Mouse (Mus musculus) adrenal gland, postnatal 36 days (tissue): ENCODE measurements at regions not wholly inside any gene's neighbourhood (a gene's known extent, or its start where the extent isn't known, plus 50 kb on each side); places are given as distances from the start of the nearest gene placed in this dataset.
"Not testable (repeated sequence)": the region's sequence is repeated elsewhere in the genome, so short reads cannot be mapped to it uniquely, and the experiment has no call there.

Experiments
- DNase-seq, 2 experiments: peaks; one replicate each; pipeline ENCODE4 v3.0.0; 2021; ENCODE audit warnings: mixed read lengths in 1 of 2

DNA sequence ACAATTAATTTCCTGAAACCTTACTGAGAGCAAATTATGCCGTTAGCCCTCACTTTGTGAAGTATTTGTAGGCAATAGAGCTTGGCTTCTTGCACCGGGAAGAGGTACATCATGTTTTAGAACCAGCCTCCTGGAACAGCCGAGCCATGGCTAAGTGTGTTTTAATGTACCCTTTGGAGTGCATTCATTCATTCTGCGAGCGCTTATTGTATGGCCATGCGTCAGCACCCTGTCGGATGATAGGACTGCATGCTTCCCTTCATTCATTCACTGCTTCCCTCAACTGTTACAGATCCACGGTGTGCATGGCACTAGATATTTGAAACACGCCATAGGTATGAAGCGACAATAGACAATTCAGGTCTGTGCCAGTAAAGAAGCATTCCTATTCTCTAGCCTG, 409.4 kb upstream of the Ercc4 start:
- no peak for DNase-seq

DNA sequence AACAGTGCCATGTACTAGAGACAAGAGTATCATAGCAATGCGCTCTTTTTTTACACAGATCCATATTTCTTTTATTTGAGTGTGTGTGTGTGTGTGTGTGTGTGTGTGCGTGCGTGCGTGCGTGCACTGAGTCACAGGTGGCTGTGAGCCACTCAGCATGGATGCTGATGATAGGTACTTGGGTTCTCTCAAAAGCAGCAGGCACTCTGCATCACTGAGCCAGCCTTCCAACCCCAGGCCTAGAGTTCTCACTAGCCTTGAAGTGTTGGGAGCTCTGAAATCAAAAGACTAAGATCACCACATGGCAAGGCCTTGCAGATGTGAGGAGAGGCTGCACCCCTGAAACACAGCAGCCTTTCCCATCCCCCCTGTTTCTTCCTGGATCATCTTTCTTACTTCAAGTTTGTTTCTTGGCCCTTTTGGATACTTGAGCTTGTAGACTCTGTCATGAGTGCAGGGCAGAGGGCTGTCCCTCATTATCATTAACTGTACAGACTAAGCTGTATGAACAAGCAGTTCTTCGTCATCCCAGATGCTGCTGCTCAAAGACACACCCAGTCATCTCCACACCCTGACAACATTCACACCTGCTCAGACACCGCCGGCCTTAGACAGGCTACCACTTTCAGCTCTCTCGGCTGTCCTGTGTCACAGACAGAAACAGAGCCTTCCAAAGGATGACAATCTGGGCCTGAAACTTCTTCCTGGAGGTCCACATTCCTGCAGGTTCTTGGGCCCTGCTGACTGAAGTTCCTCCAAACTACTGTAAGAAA, 405.5 kb upstream of the Ercc4 start:
- DNase-seq: no peak

DNA sequence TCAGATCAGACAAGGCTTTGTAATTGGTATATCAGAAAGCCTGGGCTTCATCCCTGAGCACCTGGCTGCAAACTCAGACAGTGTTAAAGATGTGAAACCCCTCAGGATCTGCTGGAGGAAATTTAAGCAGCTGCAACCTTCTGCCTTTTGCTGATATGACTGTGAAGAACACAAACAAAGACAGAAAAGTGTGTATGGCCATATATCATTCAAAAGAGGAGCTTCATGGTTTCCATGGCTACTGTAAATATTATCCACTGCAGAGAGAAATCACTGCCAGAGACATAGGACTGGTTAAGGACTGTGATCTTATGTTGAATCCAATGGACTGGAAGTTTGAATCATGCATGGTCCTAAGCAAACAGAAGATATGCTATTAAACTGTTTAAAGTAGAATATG, 402.6 kb upstream of the Ercc4 start:
- no peak for DNase-seq

GRCm38 (mm10) chr16:12721368-12721767, 388.1 kb upstream of the Ercc4 start:
- not testable (repeated sequence) for DNase-seq

DNA sequence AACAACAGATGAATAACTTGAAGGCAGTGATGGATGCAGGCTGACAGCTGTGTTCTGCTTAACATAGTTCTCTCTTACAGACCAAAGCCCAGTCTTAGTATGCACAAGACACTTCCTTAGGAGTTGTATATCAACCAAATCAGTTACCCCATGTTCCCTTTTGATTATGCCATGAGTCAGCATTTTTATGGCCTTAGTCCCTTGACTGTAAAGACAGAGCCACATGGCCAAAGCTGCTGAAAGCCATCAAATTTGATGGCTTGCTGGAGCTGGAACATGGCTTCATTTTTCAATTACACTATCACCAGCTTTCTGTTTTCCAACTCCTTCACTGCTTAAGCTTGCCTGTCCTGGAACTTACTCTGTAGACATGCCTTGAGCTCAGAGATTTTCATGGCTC, 383.4 kb upstream of the Ercc4 start:
- DNase-seq: no peak

GRCm38 (mm10) chr16:12730167-12730730, 379.2 kb upstream of the Ercc4 start:
- not testable (repeated sequence) for DNase-seq

GRCm38 (mm10) chr16:12731588-12731987, 377.9 kb upstream of the Ercc4 start:
- DNase-seq: no peak

DNA sequence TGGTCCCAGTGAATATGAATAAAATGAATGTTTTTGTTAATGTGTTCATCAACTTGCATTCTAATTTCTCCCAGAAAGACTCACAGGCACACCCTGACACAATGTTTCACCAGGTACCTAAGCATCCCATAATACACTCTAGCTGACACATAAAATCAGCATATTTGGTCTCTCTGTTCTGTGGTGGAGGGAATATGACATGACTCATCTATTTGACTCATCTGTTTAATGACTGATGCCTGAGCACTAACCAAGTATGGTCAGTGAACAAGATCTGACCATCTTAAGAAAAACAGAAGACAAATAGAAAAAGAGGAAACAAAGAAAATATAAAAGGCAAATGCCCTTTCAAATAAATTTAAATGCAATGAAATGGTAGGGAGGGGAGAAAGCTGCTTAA, 367.0 kb upstream of the Ercc4 start:
- no peak for DNase-seq

DNA sequence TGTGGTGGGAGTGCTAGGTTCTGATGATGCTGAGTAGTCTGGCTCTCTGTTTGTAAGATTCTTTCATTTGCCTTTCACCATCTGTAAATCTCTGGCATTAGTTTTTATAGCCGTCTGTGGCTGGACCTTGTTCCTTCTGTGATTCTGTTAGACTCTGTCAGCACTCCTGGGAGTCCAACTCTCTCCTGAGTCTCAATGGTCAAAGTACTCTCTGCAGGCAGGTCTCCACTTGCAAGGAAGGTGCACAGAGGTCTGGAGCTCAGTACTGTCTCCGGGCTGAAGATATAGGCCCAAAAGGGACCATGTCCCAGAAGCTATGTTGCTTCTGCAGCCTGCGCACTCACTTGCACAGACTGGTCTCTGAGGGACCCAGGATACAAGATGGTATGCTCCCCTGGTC, 356.3 kb upstream of the Ercc4 start:
- no peak for DNase-seq

GRCm38 (mm10) chr16:12754361-12754760, 355.1 kb upstream of the Ercc4 start:
- no peak for DNase-seq

- peak in 1 of 2 experiments; percentile 5 for DNase-seq
These were observed 350.9 kb upstream of the Ercc4 start for GRCm38 (mm10) chr16:12758594-12758993.

DNA sequence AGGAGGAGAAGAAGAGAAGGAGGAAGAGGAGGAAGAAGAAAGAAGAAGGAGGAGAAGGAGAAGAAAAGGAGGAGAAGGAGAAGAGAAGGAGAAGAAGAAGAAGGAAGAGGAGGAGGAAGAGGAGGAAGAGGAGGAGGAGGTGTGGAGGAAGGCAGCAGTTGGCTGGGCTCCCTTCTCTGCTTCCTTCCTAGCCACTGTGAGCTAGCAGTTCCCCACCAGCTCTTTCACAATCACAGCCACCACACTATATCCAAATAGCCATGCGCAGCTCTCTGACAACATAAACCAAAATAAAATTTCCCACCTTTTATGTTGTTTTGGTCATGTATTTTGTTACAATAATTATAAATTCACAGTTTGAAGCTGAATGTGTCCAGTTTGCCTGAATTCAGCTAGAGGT, 345.3 kb upstream of the Ercc4 start:
- DNase-seq: no peak

GRCm38 (mm10) chr16:12764608-12765007, 344.9 kb upstream of the Ercc4 start:
- DNase-seq: peak in 1 of 2 experiments; percentile 22

DNA sequence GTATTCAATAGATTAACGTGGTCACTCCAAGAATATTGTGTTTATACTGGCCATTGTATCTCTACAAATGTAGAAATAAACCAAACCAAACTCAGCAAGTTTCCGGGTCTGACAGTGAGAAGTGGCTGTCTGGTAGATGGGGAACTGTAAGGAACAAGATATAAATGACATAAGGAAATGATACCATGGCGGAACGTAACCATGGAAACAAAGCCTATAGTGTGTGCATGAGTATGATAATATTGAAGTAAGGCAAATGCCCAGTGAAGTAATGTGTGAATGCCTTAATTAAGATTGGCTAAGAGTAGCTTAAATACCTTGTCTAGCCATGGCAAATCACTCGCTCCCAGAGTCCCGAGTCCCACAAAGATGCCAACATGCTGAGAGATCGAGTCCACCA, 342.6 kb upstream of the Ercc4 start:
- DNase-seq: no peak

DNA sequence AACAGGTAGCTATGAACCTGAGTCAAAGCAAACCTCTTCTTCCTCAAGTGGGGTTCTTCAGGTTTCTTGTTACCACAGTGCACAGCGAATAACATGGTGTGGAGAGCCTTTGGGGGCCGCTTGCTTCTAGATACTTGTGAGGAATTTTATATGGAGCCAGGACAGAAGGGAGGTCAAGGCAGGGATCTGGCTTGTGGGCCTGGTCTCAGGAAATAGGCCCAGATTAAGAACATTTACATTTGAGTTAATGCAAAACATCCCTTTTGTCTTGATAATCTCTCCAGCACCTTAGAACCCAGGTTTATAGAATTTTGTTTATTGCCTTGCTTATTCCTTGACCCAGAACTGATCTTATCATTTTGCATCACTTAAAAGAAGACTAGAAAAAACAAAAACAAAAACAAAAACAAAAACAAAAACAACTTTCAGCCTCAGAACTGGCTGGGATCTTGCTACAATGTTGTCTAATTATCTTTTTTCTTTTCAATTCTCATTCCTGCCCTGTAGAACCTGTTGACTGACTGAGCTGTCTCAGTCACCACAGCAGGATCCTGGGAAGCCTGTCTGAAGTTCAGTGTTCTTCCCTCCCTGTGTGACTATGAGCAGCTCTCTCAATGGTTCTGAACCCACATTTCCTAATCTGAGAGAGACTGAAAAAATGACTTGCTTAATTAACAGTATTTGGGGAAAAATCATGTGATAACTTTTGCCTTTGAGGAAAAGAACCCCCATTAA, 341.2 kb upstream of the Ercc4 start:
- no peak for DNase-seq

DNA sequence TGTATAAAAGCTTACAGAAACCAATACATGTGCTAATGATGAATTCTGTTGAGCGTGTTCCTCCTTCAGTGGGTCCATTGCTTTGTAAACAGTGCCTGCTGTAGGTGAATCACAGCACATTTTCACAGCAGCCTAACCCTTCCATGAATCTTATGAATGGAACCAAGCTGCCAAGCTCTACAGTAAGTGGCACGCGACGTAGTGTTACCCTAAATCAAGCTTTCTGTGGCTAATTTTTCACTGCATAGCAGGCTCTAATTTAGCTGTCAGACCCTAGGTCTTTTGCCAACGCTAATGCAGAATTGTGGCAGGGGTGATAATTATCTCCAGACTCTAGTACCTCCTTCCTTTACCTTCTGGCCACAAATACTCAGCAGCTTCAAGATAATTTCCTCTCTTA, 339.0 kb upstream of the Ercc4 start:
- no peak for DNase-seq

- DNase-seq: no peak
These were observed 336.9 kb upstream of the Ercc4 start for GRCm38 (mm10) chr16:12772535-12772934.

GRCm38 (mm10) chr16:12775876-12776275, 333.6 kb upstream of the Ercc4 start:
- no peak for DNase-seq

GRCm38 (mm10) chr16:12779079-12779478, 330.4 kb upstream of the Ercc4 start:
- DNase-seq: no peak

- DNase-seq: no peak
These were observed 328.8 kb upstream of the Ercc4 start for GRCm38 (mm10) chr16:12780635-12781034.

- DNase-seq: no peak
These were observed 323.7 kb upstream of the Ercc4 start for GRCm38 (mm10) chr16:12785828-12786227.

DNA sequence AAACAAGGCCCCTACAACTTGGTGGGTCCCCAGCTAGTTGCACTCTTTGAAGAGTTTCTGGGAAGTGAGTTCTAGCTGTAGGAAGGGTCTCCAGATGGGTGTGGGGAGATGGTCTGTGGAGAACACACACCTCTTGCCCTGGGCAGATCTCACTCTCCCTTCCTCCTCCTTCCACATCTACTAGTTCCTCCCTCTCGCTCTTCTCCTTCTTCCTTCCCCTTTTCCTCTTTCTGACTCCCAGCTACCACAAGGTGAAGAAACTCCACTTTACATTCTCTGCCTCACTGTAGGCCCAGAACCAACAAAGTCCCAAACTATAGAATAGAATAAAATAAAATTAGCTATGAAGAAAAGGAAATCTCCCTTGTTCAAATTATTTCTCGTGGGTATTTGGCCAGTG, 311.0 kb upstream of the Ercc4 start:
- no peak for DNase-seq

DNA sequence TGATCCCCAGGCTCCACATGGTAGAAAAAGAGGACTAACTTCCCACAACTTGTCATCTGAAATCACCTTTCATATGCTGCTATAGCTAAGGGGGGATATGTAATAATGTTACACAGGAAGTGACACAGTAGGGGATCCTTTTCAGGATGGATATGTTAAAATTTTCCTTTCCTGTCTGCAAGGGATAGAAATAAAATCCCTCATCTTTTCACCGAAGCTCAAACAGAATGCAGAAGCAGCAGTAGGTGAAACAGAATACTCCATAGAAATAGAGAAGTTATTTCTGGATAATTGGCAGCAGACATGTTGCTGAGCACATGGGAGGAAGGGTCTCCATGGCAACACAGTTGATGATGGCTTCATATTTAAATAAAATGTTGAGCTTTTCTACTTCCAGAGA, 309.3 kb upstream of the Ercc4 start:
- DNase-seq: no peak

- no peak for DNase-seq
These were observed 306.8 kb upstream of the Ercc4 start for GRCm38 (mm10) chr16:12802651-12803050.
